Mouse (Mus musculus) spleen, postnatal 10 days (tissue): ENCODE results near the gene Lrp8.

Source experiments
- DNase-seq, 2 experiments: peaks; one replicate each; pipeline ENCODE4 v3.0.0; 2021 to 2022; ENCODE audit warnings: low spot score in 2 of 2

Gene Lrp8

GRCm38 (mm10) chr4:107802185-107802449 lies at the start of gene Lrp8:
Gene Lrp8, plus strand, starts transcription at chr4:107802261.
- DNase-seq = peak in 1 of 2 experiments; percentile 81

- no peak for DNase-seq
Measured at GRCm38 (mm10) chr4:107756222-107756621, 45.8 kb upstream of the Lrp8 start.

- DNase-seq = no peak
Measured at GRCm38 (mm10) chr4:107757487-107758470, 44.3 kb upstream of the Lrp8 start.

- no peak for DNase-seq
Measured at GRCm38 (mm10) chr4:107758938-107759337, 43.1 kb upstream of the Lrp8 start.

GRCm38 (mm10) chr4:107763001-107763400 lies 39.1 kb upstream of the Lrp8 start:
- no peak for DNase-seq

GRCm38 (mm10) chr4:107763598-107763997 lies 38.5 kb upstream of the Lrp8 start:
- no peak for DNase-seq

- DNase-seq = no peak
Measured at GRCm38 (mm10) chr4:107765196-107765813, 36.8 kb upstream of the Lrp8 start.

GRCm38 (mm10) chr4:107766182-107766581 lies 35.9 kb upstream of the Lrp8 start:
- no peak for DNase-seq

GRCm38 (mm10) chr4:107772122-107772825 lies 29.8 kb upstream of the Lrp8 start:
- no peak for DNase-seq

- no peak for DNase-seq
Measured at GRCm38 (mm10) chr4:107774868-107775267, 27.2 kb upstream of the Lrp8 start.

GRCm38 (mm10) chr4:107775672-107776071 lies 26.4 kb upstream of the Lrp8 start:
- no peak for DNase-seq

- peak in 1 of 2 experiments; percentile 68 for DNase-seq
Measured at GRCm38 (mm10) chr4:107776990-107777673, 24.9 kb upstream of the Lrp8 start.

GRCm38 (mm10) chr4:107783541-107783940 lies 18.5 kb upstream of the Lrp8 start:
- no peak for DNase-seq

GRCm38 (mm10) chr4:107788841-107789240 lies 13.2 kb upstream of the Lrp8 start:
- DNase-seq = no peak

- no peak for DNase-seq
Measured at GRCm38 (mm10) chr4:107800801-107801200, 1.3 kb upstream of the Lrp8 start.

- peak; percentile 29 to 61 for DNase-seq
Measured at GRCm38 (mm10) chr4:107801366-107802184, 486 bp upstream of the Lrp8 start.

GRCm38 (mm10) chr4:107802450-107803331 lies 630 bp downstream of the Lrp8 start:
- DNase-seq = peak; percentile 50 to 56

GRCm38 (mm10) chr4:107803351-107804106 lies 1.5 kb downstream of the Lrp8 start:
- peak; percentile 60 to 84 for DNase-seq

- no peak for DNase-seq
Measured at GRCm38 (mm10) chr4:107805491-107805890, 3.4 kb downstream of the Lrp8 start.
